Mouse (Mus musculus): ENCODE results near the gene 1110059E24Rik.

Gene 1110059E24Rik

DNA sequence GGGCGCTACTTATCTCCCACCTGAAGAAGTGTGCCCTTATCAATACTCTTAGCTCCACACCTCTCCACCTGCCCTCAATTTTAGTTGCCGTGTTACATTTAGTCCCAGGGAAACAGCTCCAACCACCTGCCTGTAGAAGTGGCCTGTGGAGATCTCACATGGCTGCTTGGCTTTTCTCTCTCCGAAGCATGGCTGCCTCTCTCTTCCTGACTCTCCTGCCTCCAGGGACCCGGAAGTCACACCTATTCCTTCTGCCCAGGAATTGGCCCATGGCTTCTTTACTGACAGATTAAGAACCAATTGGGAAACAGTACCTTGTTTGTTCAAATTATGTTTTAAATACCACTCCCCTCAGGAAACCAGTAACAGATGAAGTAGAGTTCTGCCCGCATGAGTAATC is 86.3 kb downstream of the 1110059E24Rik start:
- TF ChIP-seq GATA4 (IDR thresholded peaks at IDR 0.05; ENCODE audit: insufficient replicate concordance, low read length), result no peak

DNA sequence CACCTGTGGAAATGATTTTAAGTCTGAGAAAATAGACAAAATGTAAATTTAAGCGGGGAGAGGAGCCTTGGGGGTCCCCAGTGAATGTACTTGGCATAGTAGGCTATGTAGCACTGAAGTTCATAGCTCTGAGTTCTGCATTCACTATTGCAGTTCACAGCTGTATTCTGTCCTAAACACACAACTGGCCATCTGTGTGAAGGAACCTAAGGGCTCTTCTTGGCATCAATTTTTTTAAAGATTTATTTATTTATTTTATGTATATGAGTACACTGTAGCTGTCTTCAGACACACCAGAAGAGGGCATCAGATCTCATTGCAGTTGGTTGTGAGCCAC is 88.3 kb downstream of the 1110059E24Rik start:
- no peak for TF ChIP-seq GATA4 (IDR thresholded peaks at IDR 0.05; ENCODE audit: insufficient replicate concordance, low read length)

DNA sequence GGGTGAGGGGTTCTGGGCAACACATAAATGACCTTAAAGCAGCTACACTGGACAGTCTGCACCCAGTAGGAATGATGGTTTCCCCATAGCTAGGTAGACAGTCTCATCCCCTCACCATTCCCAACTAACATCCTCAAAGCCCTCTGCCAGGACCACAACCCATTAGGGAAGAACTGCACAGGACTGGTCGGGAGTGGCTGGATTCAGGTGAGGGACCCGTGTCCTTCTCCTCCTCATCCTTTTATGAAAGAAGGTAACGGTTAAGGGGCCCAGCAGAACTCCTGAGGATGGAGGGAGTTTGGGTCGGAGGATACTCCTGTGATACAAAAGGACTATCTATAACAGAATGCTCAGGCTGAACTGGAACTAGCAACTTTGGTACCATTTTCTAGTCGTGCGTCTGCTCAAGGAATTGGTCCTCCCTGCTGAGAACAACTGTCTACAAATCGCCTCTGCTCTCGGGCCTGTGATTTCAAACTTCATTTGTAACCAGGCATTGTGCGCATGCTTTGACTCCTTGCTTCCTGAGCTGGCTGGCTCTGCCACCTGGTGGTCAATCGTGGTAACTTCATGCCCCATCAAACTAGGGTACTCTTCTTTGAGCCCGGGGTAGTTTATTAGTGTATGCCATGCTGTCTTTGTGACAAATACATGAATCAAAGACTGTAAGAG is 88.9 kb downstream of the 1110059E24Rik start:
- TF ChIP-seq GATA4 (IDR thresholded peaks at IDR 0.05; ENCODE audit: insufficient replicate concordance, low read length), result no peak

DNA sequence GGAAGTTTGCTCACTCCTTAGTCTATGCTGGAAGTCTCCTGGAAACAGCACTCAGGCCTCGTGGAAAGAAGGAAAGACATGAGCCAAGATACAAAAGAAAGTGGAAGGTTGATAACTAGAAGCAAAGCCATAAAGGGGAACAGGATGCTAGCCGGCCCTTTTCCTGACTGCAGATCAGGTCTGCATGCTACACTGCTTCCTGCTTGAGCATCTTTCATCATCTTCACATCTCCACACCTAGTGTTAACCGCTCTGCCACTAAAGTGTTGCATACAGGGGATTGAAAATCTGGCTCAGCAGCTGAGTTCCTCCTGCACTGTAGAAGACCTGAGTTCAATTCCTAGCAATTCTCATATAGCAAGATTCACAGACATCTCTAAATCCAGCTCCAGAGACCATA is 89.8 kb downstream of the 1110059E24Rik start:
- TF ChIP-seq GATA4 (IDR thresholded peaks at IDR 0.05; ENCODE audit: insufficient replicate concordance, low read length), result no peak

DNA sequence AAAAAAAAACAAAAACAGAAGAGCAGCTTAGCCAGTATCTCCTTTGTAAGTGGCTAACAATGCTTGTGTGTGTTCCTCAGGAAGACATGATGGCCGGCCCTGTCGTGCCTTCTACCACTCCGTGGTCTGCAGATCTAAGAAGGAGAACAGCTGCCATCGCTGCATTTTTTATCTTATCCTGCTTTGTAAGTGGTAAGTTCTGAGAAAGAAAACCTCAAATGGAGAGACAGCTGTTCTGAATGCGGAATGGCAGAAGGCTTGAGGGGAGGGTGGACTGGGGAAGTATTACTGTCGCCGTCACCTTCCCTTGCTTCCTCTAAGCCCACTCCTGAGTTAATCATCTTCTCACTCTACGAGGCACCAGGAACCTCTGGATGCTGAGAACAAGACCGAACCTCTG is 100.0 kb downstream of the 1110059E24Rik start:
- TF ChIP-seq GATA4 (IDR thresholded peaks at IDR 0.05; ENCODE audit: insufficient replicate concordance, low read length), result no peak

DNA sequence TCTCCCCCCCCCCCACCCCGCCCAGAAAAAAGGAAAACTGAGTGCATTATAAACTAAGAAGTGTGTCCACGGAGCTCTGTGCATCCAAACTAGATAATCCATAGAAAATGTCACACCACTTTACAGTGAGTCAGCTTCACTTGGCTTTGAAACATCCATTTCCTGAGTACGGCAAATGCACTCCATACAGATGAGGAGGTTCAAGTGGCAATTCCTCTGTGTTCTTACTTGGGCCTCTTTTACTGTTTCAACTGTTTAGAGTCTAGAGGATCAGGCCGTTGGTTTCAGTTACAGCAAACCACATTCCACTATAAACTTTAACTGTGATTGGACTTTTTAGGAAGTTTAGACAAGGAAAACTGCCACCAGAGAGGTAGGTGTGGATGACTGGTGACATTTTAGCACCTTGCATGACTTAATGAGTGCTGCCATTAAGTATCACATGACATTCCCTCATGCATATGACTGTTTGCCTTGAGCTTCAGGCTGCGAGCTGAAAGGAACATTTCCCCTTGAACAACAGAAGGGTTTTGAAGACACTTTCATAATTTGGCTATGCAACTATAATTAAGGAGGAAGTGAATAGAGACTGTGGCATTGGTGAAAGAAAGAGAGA is 100.7 kb downstream of the 1110059E24Rik start:
- TF ChIP-seq GATA4 (IDR thresholded peaks at IDR 0.05; ENCODE audit: insufficient replicate concordance, low read length), result no peak

DNA sequence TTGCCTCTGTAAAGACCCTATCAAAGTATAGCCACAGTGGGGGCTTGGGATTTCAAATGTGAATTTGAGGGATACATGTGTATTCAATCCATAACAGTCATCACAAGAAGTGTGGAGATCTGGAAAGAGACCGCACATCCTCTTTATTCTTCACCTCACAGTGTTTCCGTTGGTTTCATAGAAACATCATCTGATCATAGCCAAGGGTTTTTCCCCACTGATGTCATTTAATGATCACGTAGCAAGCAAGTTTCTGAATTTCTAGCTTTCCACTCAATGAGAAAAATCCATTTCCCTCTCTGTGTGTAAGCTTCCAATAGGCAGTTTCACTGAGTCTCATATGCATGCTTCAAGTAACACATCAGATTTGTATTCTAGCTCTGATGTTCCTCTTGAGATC is 103.1 kb downstream of the 1110059E24Rik start:
- no peak for TF ChIP-seq GATA4 (IDR thresholded peaks at IDR 0.05; ENCODE audit: insufficient replicate concordance, low read length)

DNA sequence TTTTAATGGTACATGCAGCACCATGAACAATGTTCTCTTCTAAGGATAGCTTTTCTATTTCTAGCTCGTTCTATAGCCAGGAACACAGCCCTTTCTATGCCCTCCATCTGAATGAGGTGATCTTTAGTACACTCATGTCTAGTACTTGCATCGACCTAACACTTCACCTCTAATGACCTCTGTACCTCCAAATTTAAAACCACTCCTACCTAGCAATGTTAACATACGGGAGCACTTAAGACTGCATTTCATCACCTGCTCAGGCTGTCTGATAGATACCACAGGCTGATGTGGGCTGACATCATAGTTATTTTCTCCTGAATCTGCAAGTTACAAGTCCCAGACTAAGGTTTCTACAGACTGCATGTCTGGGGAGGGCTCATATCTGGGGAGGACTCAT is 103.8 kb downstream of the 1110059E24Rik start:
- no peak for TF ChIP-seq GATA4 (IDR thresholded peaks at IDR 0.05; ENCODE audit: insufficient replicate concordance, low read length)

DNA sequence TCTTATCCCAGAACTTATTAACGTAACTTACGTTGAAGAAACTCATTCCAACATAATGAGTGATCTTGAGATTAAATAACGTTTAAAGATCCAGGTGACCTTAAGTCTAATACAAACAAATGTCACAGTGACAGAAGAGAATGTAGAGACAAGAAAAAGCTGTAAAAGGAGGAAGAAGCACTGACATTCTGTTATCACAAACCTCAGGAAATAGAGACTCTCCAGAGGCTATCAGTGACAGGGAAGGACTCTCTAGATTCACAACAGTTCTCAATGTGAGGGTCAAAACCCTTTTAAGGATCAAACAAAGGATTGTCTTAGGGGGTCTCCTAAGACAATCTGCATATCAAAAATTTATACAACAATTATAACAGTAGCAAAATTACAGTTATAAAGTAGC is 115.7 kb downstream of the 1110059E24Rik start:
- TF ChIP-seq GATA4 (IDR thresholded peaks at IDR 0.05; ENCODE audit: insufficient replicate concordance, low read length), result no peak
